Mouse (Mus musculus): ENCODE results near the gene Rps10. TPM values are rescaled to one million over a fixed set of nuclear protein-coding genes. Genes with fewer than 3 reads are reported as not detected.

The Rps10 gene
- polyA plus RNA-seq, 1 experiment from 2014 or later = 1,510 TPM

DNA sequence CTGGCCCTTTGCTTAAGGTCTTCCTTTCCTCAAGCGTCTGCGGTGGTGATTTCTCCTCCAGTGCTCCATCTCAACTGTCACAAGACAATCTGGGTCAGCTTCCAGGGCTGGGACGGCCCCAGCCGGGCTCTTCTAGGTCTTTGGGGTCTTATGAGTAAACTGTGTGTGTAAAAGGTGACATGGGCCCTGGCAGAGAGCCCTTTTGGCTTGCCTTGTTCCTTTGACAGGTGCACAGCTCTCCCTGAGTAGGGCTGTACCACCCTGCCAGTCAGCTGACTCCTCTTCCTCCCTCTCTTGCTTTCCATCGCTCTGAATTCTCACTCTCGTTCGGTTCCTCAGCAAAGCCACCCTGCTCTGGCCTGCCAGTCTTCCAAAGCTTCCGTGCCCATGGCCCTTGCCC lies 20.7 kb upstream of the Rps10 start:
- DNase-seq (ENCODE audit: low read depth, low spot score) = no peak
- ATAC-seq = no peak
- TF ChIP-seq CTCF (IDR thresholded peaks at IDR 0.05) = no peak
- in situ Hi-C loops (cut with MboI; ENCODE audit: low pct_unique_long_range_greater_than_20kb) = no loop called here
- ChIA-PET POLR2A (no interaction called here), CTCF (interaction anchor here (1.6 kb wide), 1 partner anchor 12 kb away, joined by 4 read pairs; no protein-coding TSS in a partner anchor)
- H3K27me3 ChIP-seq = peaks cover 11% of the 10 kb centered on the region

DNA sequence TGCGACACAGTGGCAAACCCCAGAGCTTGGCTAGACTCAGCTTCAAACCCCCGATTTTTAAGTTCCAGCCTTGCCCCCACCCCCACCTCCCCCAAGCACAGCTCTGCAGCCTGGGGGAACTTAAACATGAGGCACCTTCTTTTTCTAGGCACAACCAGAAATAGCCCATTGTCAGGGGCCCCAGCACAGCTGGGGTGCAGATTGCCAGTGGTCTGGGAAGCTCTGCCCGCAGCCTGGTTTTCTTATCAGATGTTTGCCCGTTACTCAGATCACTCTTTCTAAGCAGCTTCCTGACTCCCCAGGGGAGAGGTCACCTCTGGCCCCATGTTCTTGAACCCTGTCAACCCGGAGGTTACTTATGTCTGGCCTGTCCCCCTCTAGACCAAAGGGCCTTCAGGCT lies 19.9 kb upstream of the Rps10 start:
- no peak for TF ChIP-seq CTCF (IDR thresholded peaks at IDR 0.05)
- DNase-seq (ENCODE audit: low read depth, low spot score) (no peak), ATAC-seq (no peak)
- peaks cover 11% of the 10 kb centered on the region for H3K27me3 ChIP-seq
- ChIA-PET CTCF (interaction anchor here (1.6 kb wide), 1 partner anchor 13 kb away, joined by 4 read pairs; no protein-coding TSS in a partner anchor), POLR2A (no interaction called here)
- in situ Hi-C loops (cut with MboI; ENCODE audit: low pct_unique_long_range_greater_than_20kb) = no loop called here

- ATAC-seq = no peak
- in situ Hi-C loops (cut with MboI; ENCODE audit: low pct_unique_long_range_greater_than_20kb) = no loop called here
- ChIA-PET POLR2A (no interaction called here), CTCF (interaction anchor here (1.6 kb wide), 1 partner anchor 14 kb away, joined by 4 read pairs; no protein-coding TSS in a partner anchor)
- no peak for TF ChIP-seq CTCF (IDR thresholded peaks at IDR 0.05)
- DNase-seq (ENCODE audit: low read depth, low spot score) = no peak
- peaks cover 11% of the 10 kb centered on the region for H3K27me3 ChIP-seq
These were observed 19.5 kb upstream of the Rps10 start for GRCm38 (mm10) chr17:27656011-27656399.

DNA sequence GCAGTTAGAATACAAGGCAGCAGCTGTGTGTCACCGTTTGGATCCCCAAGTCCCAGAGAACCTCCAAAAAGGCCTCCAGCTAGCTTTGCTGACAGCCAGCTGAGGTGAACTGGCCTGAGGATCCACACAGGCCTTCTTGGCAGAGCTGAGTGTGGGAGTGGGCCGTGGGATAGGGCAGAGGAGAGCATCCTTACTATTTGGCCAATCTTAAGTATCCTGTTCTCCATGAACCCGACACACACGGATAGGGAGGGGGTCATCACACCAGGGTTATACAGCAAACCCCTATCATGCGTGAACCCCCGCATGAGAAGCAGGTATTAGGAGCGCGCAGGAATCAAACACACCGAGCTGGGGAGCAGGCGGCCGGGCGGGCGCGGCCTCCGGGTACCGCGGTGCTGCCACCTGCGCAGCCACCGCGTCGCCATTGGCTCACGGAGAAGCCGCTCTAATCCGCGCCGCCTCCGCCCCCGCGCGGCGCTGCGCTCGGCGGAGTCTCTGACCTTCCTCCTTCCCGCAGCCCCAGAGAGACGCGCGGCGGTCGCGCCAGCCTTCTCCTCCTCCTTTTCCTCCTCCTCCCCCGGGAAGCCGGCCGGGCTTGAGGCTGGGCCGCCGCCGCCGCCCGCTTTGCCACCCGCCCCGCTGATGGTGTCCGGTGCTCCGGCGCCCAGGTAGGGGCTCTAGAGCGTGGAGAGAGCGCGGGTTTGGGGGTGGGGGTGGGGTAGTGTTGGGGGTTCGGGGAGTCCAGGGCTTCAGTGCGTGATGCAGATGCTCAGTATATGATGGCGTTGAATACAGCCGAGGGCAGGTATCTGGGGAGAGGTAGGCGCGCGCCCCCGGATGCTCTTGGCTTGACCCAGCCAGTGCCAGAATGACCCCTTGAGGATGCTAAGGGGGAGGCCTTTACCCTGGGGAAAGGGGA lies 18.9 kb upstream of the Rps10 start, which contains the start of gene Pacsin1:
Pacsin1 (plus strand) TSS at position 421 of the 922 bp plus-strand sequence.
- H3K27me3 ChIP-seq = peaks cover 11% of the 10 kb centered on the region
- in situ Hi-C loops (cut with MboI; ENCODE audit: low pct_unique_long_range_greater_than_20kb) = no loop called here
- ChIA-PET POLR2A (no interaction called here), CTCF (interaction anchor here (1.6 kb wide), 1 partner anchor 14 kb away, joined by 4 read pairs; no protein-coding TSS in a partner anchor)
- TF ChIP-seq CTCF (IDR thresholded peaks at IDR 0.05) = no peak
- no peak for DNase-seq (ENCODE audit: low read depth, low spot score)
- no peak for ATAC-seq

GRCm38 (mm10) chr17:27653253-27653959 lies 16.9 kb upstream of the Rps10 start:
- ChIA-PET POLR2A (no interaction called here), CTCF (no interaction called here)
- ATAC-seq (no peak), DNase-seq (ENCODE audit: low read depth, low spot score) (no peak)
- in situ Hi-C loops (cut with MboI; ENCODE audit: low pct_unique_long_range_greater_than_20kb) = no loop called here
- H3K27me3 ChIP-seq = peaks cover 14% of the 10 kb centered on the region
- TF ChIP-seq CTCF (IDR thresholded peaks at IDR 0.05) = no peak

GRCm38 (mm10) chr17:27652046-27652790 lies 15.7 kb upstream of the Rps10 start:
- no peak for TF ChIP-seq CTCF (IDR thresholded peaks at IDR 0.05)
- peaks cover 22% of the 10 kb centered on the region for H3K27me3 ChIP-seq
- ChIA-PET CTCF (no interaction called here), POLR2A (no interaction called here)
- ATAC-seq (no peak), DNase-seq (ENCODE audit: low read depth, low spot score) (no peak)
- in situ Hi-C loops (cut with MboI; ENCODE audit: low pct_unique_long_range_greater_than_20kb) = no loop called here

DNA sequence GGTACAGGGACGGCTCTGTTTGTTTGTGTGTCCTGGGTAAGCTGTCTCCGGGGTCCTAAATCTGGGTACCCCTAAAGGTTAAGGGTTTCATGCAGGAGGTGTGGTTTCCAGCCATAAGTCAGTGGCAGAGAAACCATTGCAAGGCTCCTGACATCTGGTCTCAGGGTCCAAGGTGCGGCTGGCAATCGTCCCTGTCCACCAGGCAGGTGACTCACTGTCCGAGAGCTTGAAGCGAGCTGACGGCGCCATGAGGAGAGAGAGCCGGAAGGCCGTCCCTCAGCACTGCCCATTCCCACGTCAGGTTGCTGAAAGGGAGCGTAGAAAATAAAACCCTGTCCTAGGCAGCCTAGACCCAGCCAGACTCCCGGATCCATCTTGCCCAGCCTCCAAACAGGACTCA lies 14.1 kb upstream of the Rps10 start:
- ChIA-PET POLR2A (no interaction called here), CTCF (interaction anchor here (0.9 to 1.1 kb wide), 3 partner anchors 17 to 73 kb away, joined by 3 to 4 read pairs (median 3); no protein-coding TSS in a partner anchor)
- peaks cover 19% of the 10 kb centered on the region for H3K27me3 ChIP-seq
- DNase-seq (ENCODE audit: low read depth, low spot score) = no peak
- no peak for ATAC-seq
- in situ Hi-C loops (cut with MboI; ENCODE audit: low pct_unique_long_range_greater_than_20kb) = no loop called here
- TF ChIP-seq CTCF (IDR thresholded peaks at IDR 0.05) = no peak

- in situ Hi-C loops (cut with MboI; ENCODE audit: low pct_unique_long_range_greater_than_20kb) = no loop called here
- peak; percentile 34 for ATAC-seq
- H3K27me3 ChIP-seq = peaks cover 19% of the 10 kb centered on the region
- CTCF ChIA-PET = interaction anchor here (0.9 to 1.1 kb wide), 3 partner anchors 17 to 74 kb away, joined by 3 to 4 read pairs (median 3); no protein-coding TSS in a partner anchor
- POLR2A ChIA-PET = no interaction called here
- TF ChIP-seq CTCF (IDR thresholded peaks at IDR 0.05) = peak; percentile 77
- no peak for DNase-seq (ENCODE audit: low read depth, low spot score)
These were observed 13.7 kb upstream of the Rps10 start for GRCm38 (mm10) chr17:27650160-27650559.

DNA sequence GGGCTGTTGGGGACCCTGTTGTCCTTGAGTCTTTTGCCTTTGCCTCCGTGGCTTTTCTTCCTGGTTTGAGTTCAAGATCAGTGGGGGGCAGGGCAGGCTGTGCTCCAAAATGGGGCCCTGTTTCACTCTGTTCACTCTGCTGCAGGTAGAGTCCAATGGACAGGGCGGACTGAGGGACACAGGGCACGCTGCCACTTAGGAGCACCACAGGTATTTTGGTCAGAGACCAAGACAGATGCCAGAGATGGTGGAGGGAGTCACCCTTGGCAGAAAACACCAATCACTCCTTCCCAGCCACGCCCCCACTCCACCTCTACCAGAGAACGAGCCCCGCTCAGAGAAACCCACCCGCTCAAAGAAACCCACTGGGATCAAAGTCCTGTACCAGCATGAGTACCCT lies 9.3 kb upstream of the Rps10 start:
- H3K27me3 ChIP-seq = peaks cover 11% of the 10 kb centered on the region
- DNase-seq (ENCODE audit: low read depth, low spot score) = no peak
- ATAC-seq = no peak
- no peak for TF ChIP-seq CTCF (IDR thresholded peaks at IDR 0.05)
- POLR2A ChIA-PET = no interaction called here
- CTCF ChIA-PET = no interaction called here
- in situ Hi-C loops (cut with MboI; ENCODE audit: low pct_unique_long_range_greater_than_20kb) = loop anchor here (10.0 kb wide), 1 partner anchor 119 kb away; no protein-coding TSS in a partner anchor

- ATAC-seq = no peak
- TF ChIP-seq CTCF (IDR thresholded peaks at IDR 0.05) = no peak
- in situ Hi-C loops (cut with MboI; ENCODE audit: low pct_unique_long_range_greater_than_20kb) = loop anchor here (10.0 kb wide), 1 partner anchor 120 kb away; no protein-coding TSS in a partner anchor
- peaks cover 11% of the 10 kb centered on the region for H3K27me3 ChIP-seq
- DNase-seq (ENCODE audit: low read depth, low spot score) = no peak
- CTCF ChIA-PET = no interaction called here
- POLR2A ChIA-PET = interaction anchor here (0.6 kb wide), 2 partner anchors 62 to 115 kb away, joined by 3 to 4 read pairs; no protein-coding TSS in a partner anchor
These were observed 8.1 kb upstream of the Rps10 start for GRCm38 (mm10) chr17:27644572-27644971.

Data from Patski (cell line).